Mouse (Mus musculus) intestine, embryonic 16.5 days (tissue): ENCODE data around the gene Amigo1. TPM values are rescaled to one million over a fixed set of nuclear protein-coding genes. Genes with fewer than 3 reads are reported as not detected.

Experiments used
- ATAC-seq: fragments of 200-750 bp; cut with Nextera tagmentation; 2 replicates; pipeline ENCODE4 v1.8.0; 2017; ENCODE audit warnings: moderate TSS enrichment, moderate library complexity
- H3K27ac ChIP-seq: fragments of 300-500 bp; sonication (generic); 2 replicates; pipeline ENCODE4 v1.5.1; 2014; ENCODE audit warnings: mild to moderate bottlenecking, low read length
- H3K27me3 ChIP-seq: fragments of 300-500 bp; sonication (generic); replicated peaks from 2 replicates; pipeline ENCODE4 v1.6.1; 2014; ENCODE audit warnings: low read length, control low read depth, mixed read lengths; ENCODE audit not compliant: control insufficient read depth, insufficient read depth
- H3K36me3 ChIP-seq: fragments of 300-500 bp; sonication (generic); 2 replicates; pipeline ENCODE4 v1.6.1; 2014; ENCODE audit warnings: low read length, control low read depth; ENCODE audit not compliant: control insufficient read depth, insufficient read depth
- H3K4me1 ChIP-seq: fragments of 300-500 bp; sonication (generic); 2 replicates; pipeline ENCODE4 v1.6.1; 2014; ENCODE audit warnings: low read length, control low read depth, mixed read lengths; ENCODE audit not compliant: control insufficient read depth, insufficient read depth
- H3K4me2 ChIP-seq: fragments of 300-500 bp; sonication (generic); 2 replicates; pipeline ENCODE4 v1.6.1; 2014; ENCODE audit warnings: low read depth, low read length, control low read depth
- H3K4me3 ChIP-seq: fragments of 300-500 bp; sonication (generic); 2 replicates; pipeline ENCODE4 v1.5.1; 2014; ENCODE audit warnings: mild to moderate bottlenecking, low read length
- H3K9ac ChIP-seq: fragments of 300-500 bp; sonication (generic); 2 replicates; pipeline ENCODE4 v1.6.1; 2014; ENCODE audit warnings: low read depth, low read length
- H3K9me3 ChIP-seq: fragments of 300-500 bp; sonication (generic); 2 replicates; pipeline ENCODE4 v1.6.1; 2016; ENCODE audit warnings: low read length, control low read depth; ENCODE audit not compliant: control insufficient read depth
- whole genome bisulfite sequencing: fragments of 180-500 bp; shearing (Covaris S2); extraction: QIAGEN DNeasy Blood & Tissue Kit; methylation state at CpG from one replicate; pipeline ENCODE4 v1.1.7; 2014; 5-methylcytosine and 5-hydroxymethylcytosine counted together
- polyA plus RNA-seq: library from polyadenylated mRNA; unstranded; fragments of >200 nt; fragmentation: Nextera tagmentation; extraction: Ambion mirVana; gene quantifications from 2 replicates; pipeline ENCODE4 v1.2.1, GENCODE M21; 2015

The Amigo1 gene
- polyA plus RNA-seq, 1 experiment from 2014 or later: 2.2 TPM

DNA sequence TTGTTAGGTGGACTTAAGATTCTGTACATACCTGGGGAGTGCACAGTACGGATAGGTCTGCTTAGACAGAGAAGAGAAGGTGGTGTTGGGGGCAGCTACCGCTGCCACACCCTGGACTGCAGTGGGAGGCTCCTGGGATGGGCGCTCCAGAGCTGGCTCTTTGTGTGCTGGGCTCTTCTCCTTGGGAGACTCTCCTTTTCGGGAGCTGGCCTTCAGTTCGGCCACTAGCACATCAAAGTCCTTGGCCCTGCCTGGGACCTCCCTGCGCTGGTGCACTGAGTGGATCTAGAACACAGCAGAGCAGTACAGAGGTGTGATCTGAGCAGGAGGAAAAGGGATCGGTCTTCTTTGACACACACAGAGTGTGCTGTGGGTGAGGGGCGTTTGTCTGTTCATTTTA is 19.5 kb downstream of the Amigo1 start:
- no peak for ATAC-seq
- Histone ChIP-seq H3K27ac (no peak overlapping the region), H3K9ac (no peak overlapping the region), H3K4me3 (no peak overlapping the region), H3K9me3 (no peaks in the 10 kb centered on the region), H3K4me2 (no peak overlapping the region), H3K4me1 (peaks cover 27% of the 10 kb centered on the region), H3K27me3 (no peaks in the 10 kb centered on the region), H3K36me3 (peaks cover 18% of the 10 kb centered on the region)
- 93% methylated on average over 8 of the region's 8 CpGs for WGBS

DNA sequence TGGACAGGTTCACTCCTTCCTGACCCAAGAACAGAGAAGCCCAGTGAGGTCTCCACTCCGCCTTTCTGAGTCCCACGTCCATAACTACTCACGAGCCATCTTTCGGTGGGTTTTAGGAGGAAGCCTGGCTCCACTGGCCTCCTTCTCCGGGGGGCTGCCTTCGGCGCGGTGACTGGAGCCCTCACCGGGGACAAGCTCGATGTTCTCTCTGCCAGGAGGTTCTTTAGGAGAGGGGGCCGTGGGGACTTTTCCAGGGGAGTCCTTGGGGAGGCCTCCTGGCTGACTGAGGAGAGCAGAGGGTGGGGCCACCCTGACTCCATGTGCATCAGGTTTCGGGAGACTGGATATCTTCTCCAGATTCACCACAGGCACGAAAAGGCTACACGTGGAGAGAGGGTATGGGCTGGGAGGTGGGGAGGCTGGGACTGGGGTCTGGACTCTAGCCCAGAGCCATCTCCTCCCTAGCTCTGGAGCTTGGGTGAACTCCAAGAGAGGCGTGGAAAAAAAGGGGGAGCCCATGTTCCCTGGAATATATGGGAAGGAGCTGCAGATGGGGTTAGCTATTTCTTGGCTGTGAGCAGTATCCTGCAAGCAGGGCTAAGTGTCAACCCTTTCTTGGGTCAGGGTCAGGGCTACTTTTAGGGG is 20.7 kb downstream of the Amigo1 start:
- peaks cover 18% of the 10 kb centered on the region for H3K4me1 ChIP-seq
- H3K9me3 ChIP-seq: no peaks in the 10 kb centered on the region
- H3K36me3 ChIP-seq: peaks cover 18% of the 10 kb centered on the region
- WGBS: 72% methylated on average over 15 of the region's 15 CpGs
- no peaks in the 10 kb centered on the region for H3K27me3 ChIP-seq
- H3K4me2 ChIP-seq: no peak overlapping the region
- no peak overlapping the region for H3K9ac ChIP-seq
- ATAC-seq: no peak
- H3K27ac ChIP-seq: no peak overlapping the region
- no peak overlapping the region for H3K4me3 ChIP-seq

DNA sequence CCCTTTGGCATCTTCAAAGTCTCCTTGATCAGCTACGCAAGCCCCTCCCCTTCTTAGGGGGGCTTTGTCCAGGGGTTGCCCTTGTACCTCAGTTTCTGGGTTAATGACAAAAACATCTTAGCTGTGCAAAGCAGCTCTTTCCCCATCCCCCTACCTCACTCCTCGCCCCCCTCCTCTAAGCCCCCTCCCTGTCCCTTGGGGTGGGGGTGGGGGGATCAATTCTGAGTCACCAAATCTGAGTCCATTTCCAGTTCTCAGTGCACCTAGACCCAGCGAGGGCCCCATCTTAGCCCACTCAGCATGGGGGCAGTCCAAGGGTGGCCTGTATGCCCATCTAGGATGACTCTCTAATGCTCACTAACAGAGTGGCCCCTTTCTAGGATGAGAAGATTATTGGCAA is 22.9 kb downstream of the Amigo1 start:
- no peak for ATAC-seq
- Histone ChIP-seq H3K27me3 (no peaks in the 10 kb centered on the region), H3K36me3 (peaks cover 11% of the 10 kb centered on the region; the same call in 1 of the 2 replicates), H3K4me1 (peaks cover 18% of the 10 kb centered on the region), H3K27ac (no peak overlapping the region), H3K4me3 (peak overlapping the region; percentile 65), H3K4me2 (peak overlapping the region; percentile 80), H3K9me3 (no peaks in the 10 kb centered on the region), H3K9ac (peak overlapping the region; percentile 78)
- 65% methylated on average over 3 of the region's 3 CpGs for WGBS

DNA sequence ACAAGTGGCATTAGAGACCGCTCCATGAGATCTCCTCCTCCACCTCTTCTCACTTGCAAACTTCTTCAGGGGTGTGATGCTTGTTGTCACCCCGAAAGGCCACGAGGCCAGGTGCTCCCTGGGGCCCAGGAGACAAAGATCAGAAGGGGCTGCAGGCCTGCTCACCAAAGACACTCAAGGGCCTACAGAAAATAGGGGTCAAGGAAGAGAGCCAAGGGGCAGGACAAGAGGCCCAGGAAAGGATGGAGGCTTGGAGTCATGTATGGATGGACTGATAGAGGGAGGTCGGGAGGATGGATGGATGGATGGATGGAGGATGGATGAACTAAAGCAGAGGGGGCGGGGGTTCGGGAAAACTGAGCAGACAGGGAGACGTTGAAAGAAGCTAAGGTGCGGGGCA is 23.4 kb downstream of the Amigo1 start:
- ATAC-seq: peak; percentile 1; the same call in 1 of the 2 replicates
- 5% methylated on average over 8 of the region's 8 CpGs for WGBS
- H3K9ac ChIP-seq: peak overlapping the region; percentile 78
- H3K27me3 ChIP-seq: no peaks in the 10 kb centered on the region
- H3K4me1 ChIP-seq: peaks cover 18% of the 10 kb centered on the region
- H3K4me3 ChIP-seq: peak overlapping the region; percentile 65
- H3K27ac ChIP-seq: no peak overlapping the region
- peaks cover 8% of the 10 kb centered on the region; the same call in 1 of the 2 replicates for H3K36me3 ChIP-seq
- no peaks in the 10 kb centered on the region for H3K9me3 ChIP-seq
- H3K4me2 ChIP-seq: peak overlapping the region; percentile 80

DNA sequence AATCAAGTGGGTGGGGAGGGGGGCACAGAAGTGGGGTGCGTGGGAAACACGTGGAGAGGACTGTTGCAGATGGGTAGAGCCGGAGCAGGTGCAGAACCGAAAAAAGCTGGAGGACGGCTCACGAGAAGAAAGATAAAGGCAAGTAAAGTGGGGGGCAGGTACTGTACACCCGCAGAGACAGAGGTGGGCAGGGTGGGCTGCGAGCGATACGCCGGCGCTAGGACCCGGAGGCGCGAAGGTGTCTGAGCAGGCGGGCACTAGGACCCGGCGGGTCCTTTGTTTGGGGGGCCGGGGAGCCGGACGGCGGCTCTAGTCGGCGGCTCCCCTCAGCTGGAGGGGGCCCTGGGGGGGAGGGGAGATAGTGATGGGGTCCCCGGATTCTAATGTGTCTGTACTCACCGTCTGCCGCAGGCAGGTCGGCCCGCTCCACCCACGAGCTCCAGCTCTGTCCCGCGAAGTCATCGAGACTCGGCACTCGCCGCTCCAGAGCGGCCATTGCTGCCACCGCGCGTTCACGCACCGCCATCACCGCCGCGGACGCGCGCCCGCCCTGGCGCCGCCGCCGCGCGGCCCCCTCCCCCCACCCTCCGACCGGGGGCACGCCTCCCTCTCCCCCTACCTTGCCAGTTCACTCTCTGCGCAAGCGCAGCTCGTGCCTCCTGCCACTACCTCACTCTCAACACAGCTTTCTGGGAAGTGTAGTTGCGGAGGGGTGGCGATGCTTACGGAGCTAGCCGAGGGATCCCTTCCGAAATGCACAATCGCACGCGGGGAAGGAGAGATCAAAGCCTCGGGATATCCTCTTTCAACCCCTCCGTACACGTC is 24.0 kb downstream of the Amigo1 start:
- Histone ChIP-seq H3K4me1 (peaks cover 18% of the 10 kb centered on the region), H3K4me2 (peak overlapping the region; percentile 89), H3K4me3 (peak overlapping the region; percentile 65), H3K9me3 (no peaks in the 10 kb centered on the region), H3K27ac (peak overlapping the region; percentile 80), H3K9ac (peak overlapping the region; percentile 78), H3K27me3 (no peaks in the 10 kb centered on the region), H3K36me3 (peaks cover 6% of the 10 kb centered on the region; the same call in 1 of the 2 replicates)
- ATAC-seq: peak; percentile 95
- under 1% methylated on average over 58 of the region's 72 CpGs for WGBS

DNA sequence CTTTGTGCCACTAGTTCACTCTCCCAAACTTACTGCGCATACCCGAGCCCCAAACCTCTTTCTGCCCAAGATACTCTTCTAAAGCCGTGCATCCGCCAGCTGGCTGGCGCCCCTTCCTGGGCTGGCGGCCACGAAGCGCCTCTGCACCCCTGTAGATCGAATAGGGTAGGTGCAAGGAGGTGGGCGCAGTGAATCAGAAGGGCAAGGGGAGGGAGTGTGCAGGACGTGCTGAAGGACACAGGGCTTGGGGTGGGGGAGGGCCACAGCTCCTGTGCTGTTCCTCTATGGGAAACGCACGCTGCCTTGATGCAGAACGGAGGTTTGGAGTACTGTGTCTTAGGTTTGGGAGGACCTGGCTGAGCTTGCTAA is 24.6 kb downstream of the Amigo1 start, which contains the start of gene Atxn7l2:
TSS of gene Atxn7l2 (minus strand) at position 164 of the 369 bp plus-strand sequence.
- H3K9me3 ChIP-seq: no peaks in the 10 kb centered on the region
- H3K4me2 ChIP-seq: peak within 1 kb of the TSS; percentile 89
- H3K36me3 ChIP-seq: peaks cover 2% of the 10 kb centered on the region; the same call in 1 of the 2 replicates
- peak within 1 kb of the TSS; percentile 78 for H3K9ac ChIP-seq
- peak; percentile 76 for ATAC-seq
- no peaks in the 10 kb centered on the region for H3K27me3 ChIP-seq
- peak within 1 kb of the TSS; percentile 65 for H3K4me3 ChIP-seq
- peak within 1 kb of the TSS; percentile 80 for H3K27ac ChIP-seq
- WGBS: under 1% methylated on average over 14 of the region's 14 CpGs
- peaks cover 18% of the 10 kb centered on the region for H3K4me1 ChIP-seq

DNA sequence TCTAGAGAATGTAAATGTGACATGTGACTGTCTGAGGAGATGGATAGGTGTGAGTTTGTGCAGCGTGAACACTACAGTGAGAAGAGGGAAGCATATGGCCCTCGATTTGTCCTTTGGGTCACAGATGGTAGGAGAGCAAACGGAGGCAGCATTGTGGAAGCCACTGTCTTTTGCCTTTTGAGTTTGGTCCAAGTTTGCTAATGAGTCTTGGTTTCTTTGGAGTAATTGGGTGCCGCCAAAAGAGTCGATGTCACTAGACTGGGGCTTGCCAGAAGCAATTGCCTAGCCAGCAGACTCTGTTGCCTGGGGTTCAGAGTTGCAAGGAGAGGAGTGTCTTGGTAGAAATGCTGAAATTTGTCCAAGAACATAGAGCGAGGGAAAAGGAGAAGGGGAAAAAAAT is 25.7 kb downstream of the Amigo1 start:
- no peak overlapping the region for H3K27ac ChIP-seq
- H3K9ac ChIP-seq: no peak overlapping the region
- H3K4me3 ChIP-seq: no peak overlapping the region
- no peaks in the 10 kb centered on the region for H3K36me3 ChIP-seq
- ATAC-seq: no peak
- WGBS: 80% methylated on average over 6 of the region's 6 CpGs
- H3K4me1 ChIP-seq: peaks cover 12% of the 10 kb centered on the region
- no peaks in the 10 kb centered on the region for H3K27me3 ChIP-seq
- H3K9me3 ChIP-seq: no peaks in the 10 kb centered on the region
- H3K4me2 ChIP-seq: no peak overlapping the region

DNA sequence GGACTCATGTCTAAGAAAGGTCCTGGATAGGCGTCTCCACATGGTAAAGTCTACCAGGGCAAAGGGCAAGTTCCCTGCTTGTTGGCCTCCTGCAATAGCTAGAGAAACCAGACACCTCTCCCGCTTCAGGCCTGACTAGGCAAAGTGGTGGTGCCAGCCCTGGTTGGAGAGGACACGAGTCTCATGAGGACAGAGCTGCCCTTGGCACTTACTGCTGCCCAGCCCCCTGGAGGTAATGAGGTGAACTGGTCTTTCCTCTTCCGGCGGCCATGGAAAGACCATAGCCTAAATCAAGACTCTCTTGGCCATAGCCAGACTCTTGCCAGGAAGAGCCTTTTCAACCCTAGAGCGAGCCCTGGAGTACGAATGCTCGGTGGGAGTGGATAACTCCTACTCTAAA is 26.3 kb downstream of the Amigo1 start:
- Histone ChIP-seq H3K36me3 (no peaks in the 10 kb centered on the region), H3K4me2 (no peak overlapping the region), H3K27ac (no peak overlapping the region), H3K9me3 (no peaks in the 10 kb centered on the region), H3K4me3 (no peak overlapping the region), H3K27me3 (no peaks in the 10 kb centered on the region), H3K9ac (no peak overlapping the region), H3K4me1 (peaks cover 9% of the 10 kb centered on the region)
- no peak for ATAC-seq
- 75% methylated on average over 8 of the region's 8 CpGs for WGBS

DNA sequence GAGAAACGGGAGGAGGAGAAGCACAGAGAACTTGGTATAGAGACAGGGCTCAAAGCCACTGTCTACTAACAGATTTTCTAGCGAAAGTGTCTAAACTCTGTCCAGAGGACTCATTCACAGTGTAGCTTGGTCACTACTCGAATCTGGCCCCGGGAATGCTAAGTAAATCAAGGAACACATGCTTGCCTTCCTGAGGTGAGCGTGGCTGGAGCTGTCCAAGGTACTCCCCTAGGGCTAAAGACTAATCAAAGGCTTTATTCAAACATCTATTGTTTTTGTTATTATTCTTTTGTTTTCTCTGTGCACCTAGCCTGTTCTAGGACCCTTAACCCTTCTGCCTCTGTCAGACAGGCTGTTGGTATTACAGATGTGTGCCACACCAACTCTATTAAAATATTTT is 28.6 kb downstream of the Amigo1 start:
- no peaks in the 10 kb centered on the region for H3K27me3 ChIP-seq
- WGBS: 14% methylated on average over 5 of the region's 5 CpGs
- H3K4me2 ChIP-seq: no peak overlapping the region
- no peak overlapping the region for H3K9ac ChIP-seq
- H3K27ac ChIP-seq: no peak overlapping the region
- no peaks in the 10 kb centered on the region for H3K36me3 ChIP-seq
- no peak for ATAC-seq
- H3K9me3 ChIP-seq: no peaks in the 10 kb centered on the region
- no peaks in the 10 kb centered on the region for H3K4me1 ChIP-seq
- H3K4me3 ChIP-seq: no peak overlapping the region
